Mouse (Mus musculus) embryonic facial prominence, embryonic 15.5 days (tissue): ENCODE results near the gene Emilin2. TPM values are rescaled to one million over a fixed set of nuclear protein-coding genes. Genes with fewer than 3 reads are reported as not detected.

Source experiments
- ATAC-seq: fragments of 200-750 bp; cut with Nextera tagmentation; 2 replicates; pipeline ENCODE4 v1.8.0; 2017; ENCODE audit warnings: low read depth, moderate TSS enrichment; ENCODE audit not compliant: insufficient number of reproducible peaks, low FRiP score, low TSS enrichment
- H3K27ac ChIP-seq: fragments of 300-500 bp; sonication (generic); replicated peaks from 2 replicates; pipeline ENCODE4 v1.5.1; 2015; ENCODE audit warnings: mild to moderate bottlenecking, inconsistent platforms
- H3K27me3 ChIP-seq: fragments of 300-500 bp; sonication (generic); 2 replicates; pipeline ENCODE4 v1.6.1; 2015; ENCODE audit warnings: inconsistent platforms
- H3K36me3 ChIP-seq: fragments of 300-500 bp; sonication (generic); 2 replicates; pipeline ENCODE4 v1.6.1; 2015; ENCODE audit warnings: mild to moderate bottlenecking, inconsistent platforms
- H3K4me1 ChIP-seq: fragments of 300-500 bp; sonication (generic); 2 replicates; pipeline ENCODE4 v1.6.1; 2015; ENCODE audit warnings: inconsistent platforms
- H3K4me2 ChIP-seq: fragments of 300-500 bp; sonication (generic); replicated peaks from 2 replicates; pipeline ENCODE4 v1.6.1; 2015; ENCODE audit warnings: mild to moderate bottlenecking, inconsistent platforms
- H3K4me3 ChIP-seq: fragments of 300-500 bp; sonication (generic); replicated peaks from 2 replicates; pipeline ENCODE4 v1.5.1; 2015; ENCODE audit warnings: mild to moderate bottlenecking, inconsistent platforms
- H3K9ac ChIP-seq: fragments of 300-500 bp; sonication (generic); 2 replicates; pipeline ENCODE4 v1.6.1; 2015; ENCODE audit warnings: inconsistent platforms
- H3K9me3 ChIP-seq: fragments of 300-500 bp; sonication (generic); replicated peaks from 2 replicates; pipeline ENCODE4 v1.6.1; 2016; ENCODE audit warnings: inconsistent platforms
- WGBS: fragments of 180-500 bp; shearing (Covaris S2); methylation state at CpG from one replicate; pipeline ENCODE4 v1.1.7; 2015; 5-methylcytosine and 5-hydroxymethylcytosine counted together
- polyA plus RNA-seq: library from polyadenylated mRNA; unstranded; fragments of >200 nt; fragmentation: Nextera tagmentation; extraction: Ambion mirVana; gene quantifications from 2 replicates; pipeline ENCODE4 v1.2.1, GENCODE M21; 2015

Gene Emilin2
- polyA plus RNA-seq, 1 experiment from 2014 or later, result 26.3 TPM

GRCm38 (mm10) chr17:71250046-71250445 is 61.7 kb downstream of the Emilin2 start:
- peaks cover 44% of the 10 kb centered on the region for H3K36me3 ChIP-seq

GRCm38 (mm10) chr17:71248963-71249362 is 62.8 kb downstream of the Emilin2 start:
- Histone ChIP-seq H3K4me3 (no peak overlapping the region), H3K9ac (no peak overlapping the region), H3K27ac (no peak overlapping the region), H3K4me1 (peaks cover 22% of the 10 kb centered on the region), H3K27me3 (no peaks in the 10 kb centered on the region), H3K4me2 (no peak overlapping the region), H3K36me3 (peaks cover 55% of the 10 kb centered on the region), H3K9me3 (no peaks in the 10 kb centered on the region)
- 89% methylated on average over 6 of the region's 6 CpGs for WGBS
- ATAC-seq, result no peak

More at GRCm38 (mm10) chr17:71250046-71250445, 61.7 kb downstream of the Emilin2 start:
- Histone ChIP-seq H3K4me2 (no peak overlapping the region), H3K27ac (no peak overlapping the region), H3K9ac (no peak overlapping the region), H3K4me3 (no peak overlapping the region), H3K9me3 (no peaks in the 10 kb centered on the region), H3K27me3 (no peaks in the 10 kb centered on the region), H3K4me1 (peaks cover 28% of the 10 kb centered on the region)
- WGBS, result 76% methylated on average over 2 of the region's 2 CpGs
- no peak for ATAC-seq

GRCm38 (mm10) chr17:71246022-71246421 is 65.8 kb downstream of the Emilin2 start:
- no peak for ATAC-seq

GRCm38 (mm10) chr17:71245133-71245532 is 66.6 kb downstream of the Emilin2 start:
- Histone ChIP-seq H3K4me3 (no peak overlapping the region), H3K9ac (no peak overlapping the region), H3K4me2 (no peak overlapping the region), H3K36me3 (peaks cover 84% of the 10 kb centered on the region), H3K27ac (no peak overlapping the region), H3K9me3 (no peaks in the 10 kb centered on the region), H3K4me1 (no peaks in the 10 kb centered on the region), H3K27me3 (no peaks in the 10 kb centered on the region)
- WGBS, result 97% methylated on average over 15 of the region's 15 CpGs
- no peak for ATAC-seq

More at GRCm38 (mm10) chr17:71246022-71246421, 65.8 kb downstream of the Emilin2 start:
- WGBS, result 89% methylated on average over 4 of the region's 4 CpGs
- peaks cover 3% of the 10 kb centered on the region for H3K4me1 ChIP-seq
- H3K9me3 ChIP-seq, result no peaks in the 10 kb centered on the region
- H3K27ac ChIP-seq, result no peak overlapping the region
- no peak overlapping the region for H3K4me2 ChIP-seq
- no peak overlapping the region for H3K9ac ChIP-seq
- H3K4me3 ChIP-seq, result no peak overlapping the region
- peaks cover 78% of the 10 kb centered on the region for H3K36me3 ChIP-seq
- no peaks in the 10 kb centered on the region for H3K27me3 ChIP-seq

GRCm38 (mm10) chr17:71242666-71243065 is 69.1 kb downstream of the Emilin2 start:
- no peak overlapping the region for H3K4me3 ChIP-seq
- H3K27ac ChIP-seq, result no peak overlapping the region
- H3K4me1 ChIP-seq, result no peaks in the 10 kb centered on the region
- no peak for ATAC-seq
- H3K27me3 ChIP-seq, result no peaks in the 10 kb centered on the region
- no peaks in the 10 kb centered on the region for H3K9me3 ChIP-seq
- H3K4me2 ChIP-seq, result no peak overlapping the region
- 93% methylated on average over 7 of the region's 7 CpGs for WGBS
- H3K36me3 ChIP-seq, result peaks cover 93% of the 10 kb centered on the region
- no peak overlapping the region for H3K9ac ChIP-seq

GRCm38 (mm10) chr17:71240811-71241210 is 71.0 kb downstream of the Emilin2 start:
- Histone ChIP-seq H3K4me1 (no peaks in the 10 kb centered on the region), H3K36me3 (peaks cover 81% of the 10 kb centered on the region)
- ATAC-seq, result no peak

GRCm38 (mm10) chr17:71238494-71238893 is 73.3 kb downstream of the Emilin2 start:
- peaks cover 72% of the 10 kb centered on the region for H3K36me3 ChIP-seq

More at GRCm38 (mm10) chr17:71240811-71241210, 71.0 kb downstream of the Emilin2 start:
- Histone ChIP-seq H3K9me3 (no peaks in the 10 kb centered on the region), H3K4me2 (no peak overlapping the region), H3K27me3 (no peaks in the 10 kb centered on the region), H3K4me3 (no peak overlapping the region), H3K27ac (no peak overlapping the region), H3K9ac (no peak overlapping the region)
- 95% methylated on average over 9 of the region's 9 CpGs for WGBS

GRCm38 (mm10) chr17:71235229-71235958 is 76.4 kb downstream of the Emilin2 start:
- H3K4me1 ChIP-seq, result no peaks in the 10 kb centered on the region
- H3K36me3 ChIP-seq, result peaks cover 64% of the 10 kb centered on the region
- no peak overlapping the region for H3K4me2 ChIP-seq
- WGBS, result 82% methylated on average over 12 of the region's 12 CpGs
- no peak for ATAC-seq
- H3K9ac ChIP-seq, result no peak overlapping the region
- H3K9me3 ChIP-seq, result no peaks in the 10 kb centered on the region
- no peak overlapping the region for H3K4me3 ChIP-seq
- no peaks in the 10 kb centered on the region for H3K27me3 ChIP-seq
- no peak overlapping the region for H3K27ac ChIP-seq

More at GRCm38 (mm10) chr17:71238494-71238893, 73.3 kb downstream of the Emilin2 start:
- Histone ChIP-seq H3K4me2 (no peak overlapping the region), H3K9me3 (no peaks in the 10 kb centered on the region), H3K4me1 (no peaks in the 10 kb centered on the region), H3K4me3 (no peak overlapping the region), H3K27ac (no peak overlapping the region), H3K27me3 (no peaks in the 10 kb centered on the region), H3K9ac (no peak overlapping the region)
- ATAC-seq, result no peak
- 89% methylated on average over 7 of the region's 7 CpGs for WGBS

- H3K4me3 ChIP-seq, result no peak overlapping the region
- H3K4me1 ChIP-seq, result 0 out of 2 replicates have a peak, but pooled peaks cover 3% of the 10 kb centered on the region
- 89% methylated on average over 12 of the region's 12 CpGs for WGBS
- no peak overlapping the region for H3K4me2 ChIP-seq
- H3K27me3 ChIP-seq, result no peaks in the 10 kb centered on the region
- no peaks in the 10 kb centered on the region for H3K9me3 ChIP-seq
- H3K9ac ChIP-seq, result no peak overlapping the region
- H3K36me3 ChIP-seq, result peaks cover 55% of the 10 kb centered on the region
- no peak for ATAC-seq
- no peak overlapping the region for H3K27ac ChIP-seq
These were observed 77.7 kb downstream of the Emilin2 start for GRCm38 (mm10) chr17:71234041-71234594.

GRCm38 (mm10) chr17:71233210-71233609 is 78.6 kb downstream of the Emilin2 start:
- Histone ChIP-seq H3K9me3 (no peaks in the 10 kb centered on the region), H3K36me3 (peaks cover 46% of the 10 kb centered on the region), H3K27ac (no peak overlapping the region), H3K4me2 (no peak overlapping the region), H3K9ac (no peak overlapping the region), H3K27me3 (no peaks in the 10 kb centered on the region), H3K4me3 (no peak overlapping the region), H3K4me1 (0 out of 2 replicates have a peak, but pooled peaks cover 3% of the 10 kb centered on the region)
- WGBS, result 94% methylated on average over 4 of the region's 4 CpGs
- no peak for ATAC-seq

GRCm38 (mm10) chr17:71231998-71232397 is 79.8 kb downstream of the Emilin2 start:
- no peak for ATAC-seq
- Histone ChIP-seq H3K4me2 (no peak overlapping the region), H3K27me3 (no peaks in the 10 kb centered on the region), H3K9ac (no peak overlapping the region), H3K4me1 (0 out of 2 replicates have a peak, but pooled peaks cover 3% of the 10 kb centered on the region), H3K4me3 (no peak overlapping the region), H3K36me3 (peaks cover 37% of the 10 kb centered on the region), H3K27ac (no peak overlapping the region), H3K9me3 (no peaks in the 10 kb centered on the region)
- 89% methylated on average over 2 of the region's 2 CpGs for WGBS
